Mouse (Mus musculus) frontal cortex, adult 2 months (tissue): ENCODE measurements around the gene 1700029I15Rik. TPM values are rescaled to one million over a fixed set of nuclear protein-coding genes. Genes with fewer than 3 reads are reported as not detected.

Experiments used
- DNase-seq, 2 experiments: peaks; one replicate each; pipeline ENCODE4 v3.0.0; 2022; ENCODE audit warnings: low spot score in 1 of 2; ENCODE audit errors: extremely low spot score in 1 of 2
- polyA plus RNA-seq: library from polyadenylated mRNA; depleted of rRNA; stranded (reverse); fragments of >200 nt; gene quantifications from 2 replicates; pipeline ENCODE4 v1.2.3, GENCODE M21; 2012; rRNA removed

1700029I15Rik gene
- polyA plus RNA-seq, 1 experiment: 6.9 TPM

DNA sequence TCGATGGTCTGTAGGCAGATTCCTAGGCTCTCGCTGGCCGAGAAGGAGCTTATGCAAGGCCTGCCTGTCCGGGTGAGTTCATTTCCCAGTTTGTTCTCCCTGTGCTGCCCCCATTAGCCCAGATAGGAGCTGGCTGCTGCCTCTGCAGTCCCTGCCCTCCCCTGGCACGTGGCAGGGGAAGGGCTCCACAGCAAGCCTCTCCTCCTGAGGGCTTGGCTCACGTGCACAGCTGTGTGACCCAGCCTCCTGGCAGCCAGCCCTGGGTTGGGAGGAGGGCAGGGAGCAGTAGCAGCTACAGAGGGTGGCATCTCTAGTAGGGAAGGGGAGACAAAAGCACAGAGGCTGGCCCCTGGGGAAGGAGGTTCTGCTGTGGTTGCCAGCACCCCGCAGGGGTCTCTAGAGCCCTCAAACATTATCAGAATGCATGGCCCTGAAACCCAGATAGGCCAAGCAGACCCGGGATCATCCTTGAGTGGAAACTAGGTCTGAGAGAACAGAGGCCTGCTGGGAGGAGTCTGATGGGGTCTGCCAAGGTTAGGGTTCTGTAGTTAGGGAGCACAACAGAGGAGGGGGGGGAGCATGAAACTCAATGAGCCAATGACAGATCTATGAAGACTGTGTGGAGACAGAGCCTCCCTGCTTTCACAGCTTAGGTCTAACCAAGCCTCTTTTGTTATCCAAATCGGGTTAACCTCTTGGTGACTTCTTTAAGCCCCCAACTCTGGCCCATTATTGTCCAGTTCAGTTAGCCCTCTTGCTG lies 41.5 kb downstream of the 1700029I15Rik start:
- peak; percentile 82 to 92 for DNase-seq

DNA sequence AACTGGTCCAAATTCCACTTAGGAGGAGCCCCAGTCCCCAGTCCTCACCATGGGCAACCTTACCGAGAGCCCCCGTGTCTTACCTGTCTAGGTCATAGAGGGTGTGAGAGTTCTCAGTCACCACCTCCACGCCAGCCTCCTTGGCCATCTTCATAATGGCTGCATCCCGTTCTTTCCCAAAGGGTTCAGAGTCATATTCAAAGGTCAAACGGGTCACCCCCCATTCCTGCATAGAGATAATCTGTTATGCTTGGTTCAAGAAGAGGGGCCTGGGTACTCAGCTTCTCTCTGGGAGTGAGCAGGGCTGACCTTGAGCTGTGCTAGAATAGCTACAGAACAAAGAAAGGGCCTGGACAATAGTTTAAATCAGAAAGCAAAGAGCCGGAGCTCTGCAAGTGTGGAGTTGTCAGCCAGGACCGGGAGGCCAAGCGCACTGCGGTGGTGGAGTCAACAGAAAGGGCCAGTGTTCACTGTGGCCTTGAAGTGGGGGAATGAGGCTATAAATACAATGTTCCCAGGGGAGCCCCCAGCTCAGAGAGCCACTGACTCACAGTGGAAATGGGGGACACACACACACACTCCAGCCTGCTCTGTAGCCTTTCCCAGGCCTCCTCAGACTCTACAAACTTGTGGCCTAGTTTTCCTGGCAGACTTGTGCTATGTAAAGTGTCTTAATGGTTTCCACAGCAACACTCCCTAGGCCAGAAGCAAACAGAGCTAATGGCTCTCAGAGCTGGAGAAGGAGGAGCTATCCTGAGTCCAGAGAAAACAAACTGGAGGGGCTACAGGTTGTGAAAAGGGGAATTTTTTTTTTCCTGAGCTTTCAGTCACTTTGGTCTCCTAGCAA lies 42.3 kb downstream of the 1700029I15Rik start:
- peak; percentile 69 to 76 for DNase-seq

DNA sequence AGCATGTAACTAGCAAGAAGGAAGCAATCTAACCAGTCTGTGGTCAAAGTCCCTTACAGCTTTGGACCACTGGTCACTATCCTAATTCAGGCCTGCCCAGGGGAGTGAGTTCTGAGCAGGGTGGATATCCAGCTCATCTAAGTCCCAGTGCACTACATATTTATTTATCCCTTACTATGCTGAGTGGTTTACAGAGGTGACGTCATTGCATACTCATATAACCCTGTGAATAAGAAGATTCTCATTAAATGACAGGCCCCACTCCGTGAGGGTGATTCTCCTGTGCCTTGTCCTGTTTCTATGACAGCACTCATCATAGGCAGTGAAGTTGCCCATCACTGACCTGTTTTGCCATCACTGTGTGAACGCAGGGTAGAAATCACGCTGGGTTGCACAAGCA lies 43.0 kb downstream of the 1700029I15Rik start:
- no peak for DNase-seq

DNA sequence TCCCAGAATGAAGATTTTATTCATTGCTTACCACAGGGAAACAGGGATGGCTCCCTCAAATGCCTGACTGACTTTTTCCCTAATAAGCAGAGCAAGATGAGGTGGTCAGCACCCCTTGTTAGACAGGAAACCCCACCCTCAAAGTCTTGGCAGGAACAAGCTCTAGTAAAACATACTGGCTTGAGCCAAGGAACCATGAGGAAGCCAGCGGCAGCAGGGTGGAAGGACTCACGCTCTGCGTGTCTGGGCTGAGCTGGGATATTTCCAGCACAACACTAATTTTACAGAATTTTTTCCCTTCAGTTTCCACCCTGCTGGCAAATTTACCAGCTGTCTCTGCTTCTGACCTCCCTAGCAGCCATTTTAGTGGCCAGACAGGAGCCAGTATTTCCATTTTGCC lies 44.1 kb downstream of the 1700029I15Rik start:
- DNase-seq: no peak

DNA sequence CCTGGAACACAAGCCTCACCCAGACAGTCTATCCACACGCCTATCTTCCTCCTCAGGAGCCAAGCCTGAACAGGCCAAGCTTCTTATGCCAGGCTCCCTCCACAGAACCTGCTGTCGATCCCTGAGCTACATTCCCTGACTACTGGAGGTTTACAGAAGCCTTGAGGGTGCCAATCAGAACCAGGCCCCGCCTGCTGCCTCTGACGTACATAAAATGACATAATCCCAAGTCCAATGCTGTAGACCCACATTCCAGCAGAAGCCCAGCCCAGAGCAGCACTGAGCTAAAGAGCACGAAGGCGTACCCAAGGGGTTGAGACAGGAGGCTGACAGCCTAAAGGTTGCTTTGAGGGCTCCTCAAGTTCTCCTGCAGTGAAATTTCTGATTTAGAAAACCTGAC lies 45.5 kb downstream of the 1700029I15Rik start:
- DNase-seq: peak; percentile 83 to 91

DNA sequence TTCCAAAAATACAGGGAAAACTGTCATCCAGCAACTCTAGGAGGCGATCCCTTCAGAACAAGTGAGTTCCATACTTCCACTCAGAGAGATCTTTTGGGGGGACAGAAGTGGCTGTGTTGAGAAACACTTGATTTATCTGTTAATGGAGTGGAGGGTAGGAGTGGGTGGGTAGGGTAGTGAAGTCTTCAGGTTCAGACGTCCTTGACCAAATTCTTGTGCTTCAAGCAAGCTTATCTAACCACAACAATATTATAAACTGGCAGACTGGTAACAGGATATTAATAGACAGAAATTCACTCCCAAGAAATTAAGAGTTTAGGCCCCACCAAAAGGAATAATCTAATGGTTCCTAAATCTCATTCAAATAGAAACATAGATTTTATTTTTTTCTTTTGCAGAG lies 47.8 kb downstream of the 1700029I15Rik start:
- no peak for DNase-seq

DNA sequence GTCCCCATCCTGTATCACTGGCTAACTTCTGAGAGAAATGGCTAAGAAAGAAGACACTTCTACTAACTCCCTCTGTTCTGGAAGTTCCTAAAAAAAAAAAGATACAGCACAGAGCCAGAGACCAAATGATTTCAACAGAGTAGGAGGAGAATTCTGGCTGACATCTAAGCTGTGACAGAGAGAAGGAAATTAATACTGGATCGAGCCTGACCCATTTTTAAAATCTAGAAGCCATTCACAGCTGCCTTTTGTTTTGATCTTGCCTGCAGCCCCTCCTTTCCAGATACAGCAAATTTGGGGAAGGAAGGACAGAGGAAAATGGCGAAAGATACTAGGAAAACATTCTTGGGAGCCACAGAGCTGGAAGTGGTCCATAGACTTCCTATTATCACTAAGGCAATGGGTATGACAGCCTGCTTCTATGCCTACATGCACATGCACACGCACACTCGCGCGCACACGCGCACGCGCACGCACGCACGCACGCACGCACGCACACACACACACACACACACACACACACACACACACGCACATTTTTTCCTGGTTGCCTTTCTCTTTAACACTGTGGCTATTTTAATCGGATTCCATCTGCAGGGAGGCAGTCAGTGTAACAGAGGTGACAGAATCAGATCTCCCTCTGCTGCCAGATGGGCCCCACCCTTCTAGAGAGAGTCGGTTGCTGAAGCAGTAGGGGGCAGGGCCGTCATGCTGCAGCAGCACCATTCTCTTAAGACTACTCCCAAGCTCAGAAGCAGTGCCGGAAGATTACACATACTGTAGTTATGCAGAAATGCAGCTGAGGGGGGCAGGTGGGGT lies 48.6 kb downstream of the 1700029I15Rik start:
- peak; percentile 77 for DNase-seq

DNA sequence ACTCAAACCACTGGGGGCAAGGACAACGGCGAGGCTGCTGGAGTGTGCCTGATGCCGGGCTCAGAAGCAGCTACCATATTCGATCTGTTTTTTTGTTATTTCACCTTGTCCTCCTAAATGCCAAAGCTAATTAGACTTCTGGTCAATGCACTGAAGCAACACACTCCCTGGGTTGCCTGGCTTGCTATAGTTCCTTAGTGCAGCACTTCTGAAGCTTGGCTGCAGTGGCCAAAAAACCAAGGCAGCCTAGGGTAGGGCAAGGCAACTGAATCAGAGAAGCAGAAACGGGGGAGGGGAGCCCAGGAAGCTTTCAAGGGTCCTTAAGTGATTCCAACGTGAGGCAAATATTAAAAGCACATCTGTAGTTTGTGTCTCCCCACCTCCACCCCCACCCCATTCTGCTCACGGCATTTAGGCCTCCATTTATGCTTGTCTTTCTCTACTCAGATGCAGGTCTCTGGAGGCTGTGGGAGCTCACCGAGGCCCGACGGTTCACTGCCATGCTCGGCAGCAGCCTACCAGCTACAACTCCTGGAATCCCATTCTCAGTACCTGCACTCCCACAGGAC lies 49.4 kb downstream of the 1700029I15Rik start:
- DNase-seq: no peak

DNA sequence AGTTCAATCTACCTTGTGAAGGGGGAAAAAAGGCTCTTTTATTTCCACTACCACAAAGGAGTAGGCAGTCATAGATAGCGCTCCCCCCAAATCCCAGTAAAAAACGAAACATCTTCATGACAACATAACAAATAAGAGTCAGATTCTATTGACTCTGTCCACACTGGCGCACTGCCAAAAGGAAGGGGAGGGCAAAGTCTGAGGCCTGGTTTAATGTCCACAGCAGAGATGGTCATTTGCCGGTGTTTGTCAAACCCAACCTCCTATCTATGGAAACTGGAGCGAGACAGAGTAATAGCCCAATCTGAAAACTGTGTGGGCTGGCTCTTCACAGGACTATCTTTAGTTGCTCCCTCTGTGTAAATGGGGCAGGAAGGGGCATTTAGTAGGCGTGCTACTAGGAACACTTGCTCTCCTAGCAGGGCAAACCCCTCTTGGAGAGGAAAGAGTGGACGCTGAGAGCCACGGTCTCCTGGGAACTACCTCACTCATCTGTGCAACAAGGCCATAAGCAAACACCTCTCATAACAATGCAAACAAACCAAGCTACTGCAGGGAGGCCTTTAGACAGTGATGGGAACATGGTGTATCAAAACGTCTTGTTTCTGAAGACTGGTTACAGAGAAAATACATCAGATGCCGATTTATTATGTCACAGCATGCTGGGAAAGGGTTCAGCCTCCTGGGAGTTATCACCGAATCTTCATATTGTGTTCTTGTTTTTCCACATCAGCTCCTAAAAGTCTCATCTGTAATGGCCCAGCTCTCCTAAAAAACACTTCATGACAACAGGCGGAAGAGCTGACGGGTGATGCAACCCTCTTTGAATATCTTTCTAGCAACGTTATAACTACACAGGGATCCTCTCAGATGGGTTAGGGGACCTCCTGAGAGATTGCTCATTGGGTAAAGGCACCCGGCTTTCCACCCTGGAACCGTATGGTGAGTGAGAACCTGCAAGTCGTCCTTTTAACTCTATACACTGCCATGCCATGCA lies 50.3 kb downstream of the 1700029I15Rik start:
- no peak for DNase-seq

DNA sequence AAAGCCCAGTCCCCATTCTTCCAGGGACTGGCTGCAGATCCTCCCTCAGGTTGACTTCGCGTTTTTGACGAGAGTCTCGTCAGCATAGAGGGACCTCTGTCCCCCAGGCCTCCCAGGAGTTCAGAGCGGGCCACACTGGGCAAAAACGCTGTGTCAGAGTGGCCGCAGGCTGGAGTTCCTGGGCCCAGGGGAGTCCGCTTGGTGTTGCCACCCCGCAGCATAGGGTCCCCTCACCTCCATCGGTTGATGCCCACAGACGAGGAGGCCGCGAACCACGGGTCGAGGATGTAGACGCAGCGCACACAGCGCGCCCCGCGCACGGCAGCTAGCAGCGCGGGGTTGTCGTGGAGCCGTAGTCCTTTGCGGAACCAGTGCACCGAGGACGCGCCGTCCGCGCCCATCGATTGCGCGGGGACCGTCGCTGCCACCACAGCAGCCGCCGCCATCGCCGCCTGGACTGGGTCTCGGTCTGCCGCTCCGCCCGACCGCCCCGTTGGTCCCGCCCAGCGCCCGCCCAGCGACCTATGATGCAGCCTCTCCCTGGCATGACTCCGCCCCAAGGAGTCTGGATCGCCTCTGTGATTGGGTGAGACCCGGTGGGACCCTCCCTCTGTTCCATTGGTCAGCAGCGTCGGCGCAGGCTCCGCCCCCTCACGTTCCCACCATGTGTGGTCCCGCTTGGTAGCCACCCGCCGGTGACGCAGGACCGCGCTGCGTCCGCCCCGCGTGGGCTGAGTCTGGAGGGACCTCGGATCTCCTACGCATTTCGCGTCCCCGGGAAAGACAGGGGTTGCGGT lies 51.4 kb downstream of the 1700029I15Rik start, which contains the start of gene Cry2:
TSS of gene Cry2 (minus strand) at position 466 of the 797 bp plus-strand sequence.
- DNase-seq: peak; percentile 97 to 99

DNA sequence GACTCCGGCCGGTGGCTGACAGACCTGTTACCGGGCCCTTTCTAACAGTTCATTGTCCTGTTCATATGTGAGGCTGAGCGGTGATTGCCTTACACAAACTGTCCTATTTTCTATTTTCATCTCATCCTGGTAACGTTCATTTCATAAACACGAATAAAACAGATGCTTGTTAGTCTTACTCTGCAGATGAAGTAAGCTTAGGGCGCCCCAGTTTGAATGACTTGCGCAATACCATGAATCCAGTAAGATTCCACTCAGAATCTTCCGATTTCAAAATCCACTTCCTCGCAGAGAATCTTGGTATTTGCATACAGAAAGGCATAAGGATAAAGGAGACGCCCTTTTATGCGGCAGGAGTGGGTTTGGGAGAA lies 52.0 kb downstream of the 1700029I15Rik start:
- DNase-seq: no peak

DNA sequence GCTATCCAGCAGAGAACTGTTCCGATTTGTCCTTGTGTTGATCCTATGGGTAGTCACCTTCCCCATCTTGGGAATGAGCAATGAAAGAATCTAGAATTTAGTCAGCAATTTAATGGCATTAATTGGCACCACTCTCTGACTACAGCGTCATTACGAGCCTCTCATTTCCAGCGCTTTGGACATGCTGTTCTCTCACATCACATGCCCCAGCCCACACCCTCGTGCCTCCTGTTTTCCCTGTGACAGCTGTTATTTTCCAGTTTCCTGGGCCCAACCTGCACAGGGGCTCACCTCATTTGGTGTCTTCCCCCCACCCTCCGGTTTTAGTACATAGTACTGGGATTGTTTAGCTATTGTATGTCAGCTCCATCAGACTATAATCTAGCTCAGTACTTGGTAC lies 52.7 kb downstream of the 1700029I15Rik start:
- DNase-seq: no peak

Other genes with a start within 250 kb of the 1700029I15Rik start
- 42.4 and 46.2 TPM in 2 replicates for gene Pex16, start 7.9 kb upstream of the 1700029I15Rik start, polyA plus RNA-seq
- 0.50 and 0.66 TPM in 2 replicates for gene Large2, start 7.7 kb upstream of the 1700029I15Rik start, polyA plus RNA-seq
- gene Mapk8ip1, start 18.7 kb downstream of the 1700029I15Rik start, polyA plus RNA-seq: 288 and 299 TPM in 2 replicates
- gene Cry2, start 51.5 kb downstream of the 1700029I15Rik start, polyA plus RNA-seq: 94.1 and 100 TPM in 2 replicates
- 13.3 and 14.7 TPM in 2 replicates for gene Slc35c1, start 78.0 kb downstream of the 1700029I15Rik start, polyA plus RNA-seq
- 229 and 239 TPM in 2 replicates for gene Chst1, start 217.2 kb downstream of the 1700029I15Rik start, polyA plus RNA-seq